Mouse (Mus musculus): ENCODE measurements at regions not wholly inside any gene's neighbourhood (a gene's known extent, or its start where the extent isn't known, plus 50 kb on each side); places are given as distances from the start of the nearest gene placed in this dataset.
A peak's percentile ranks its signal among the peaks of the same experiment; 100 is the strongest.
"Not testable (repeated sequence)": the region's sequence is repeated elsewhere in the genome, so short reads cannot be mapped to it uniquely, and the experiment has no call there.

GRCm38 (mm10) chr12:80055894-80056293 lies 56.9 kb downstream of the Zfp36l1 start:
- not testable (repeated sequence) for H3K36me3 ChIP-seq (ENCODE audit: control insufficient read depth, insufficient read depth, low read length); H3K4me3 ChIP-seq (ENCODE audit: low read depth, low read length); H3K4me2 ChIP-seq (replicated peaks; ENCODE audit: low read depth); H3K9ac ChIP-seq (ENCODE audit: low read length); H3K27me3 ChIP-seq (ENCODE audit: control insufficient read depth, insufficient read depth, low read length); DNase-seq (ENCODE audit: low spot score); H3K4me1 ChIP-seq (replicated peaks; ENCODE audit: control insufficient read depth, insufficient read depth); H3K9me3 ChIP-seq (ENCODE audit: control insufficient read depth, low read length); H3K27ac ChIP-seq (replicated peaks); ATAC-seq (ENCODE audit: low FRiP score, low TSS enrichment)
- 98% methylated on average over 1 of the region's 1 CpGs for WGBS

- Histone ChIP-seq H3K9ac (ENCODE audit: low read length) (no peak overlapping the region), H3K4me2 (replicated peaks; ENCODE audit: low read depth) (no peak overlapping the region), H3K27me3 (ENCODE audit: control insufficient read depth, insufficient read depth, low read length) (no peaks in the 10 kb centered on the region), H3K9me3 (ENCODE audit: control insufficient read depth, low read length) (no peaks in the 10 kb centered on the region), H3K4me3 (ENCODE audit: low read depth, low read length) (no peak overlapping the region), H3K27ac (replicated peaks) (peak overlapping the region; percentile 67), H3K36me3 (ENCODE audit: control insufficient read depth, insufficient read depth, low read length) (no peaks in the 10 kb centered on the region), H3K4me1 (replicated peaks; ENCODE audit: control insufficient read depth, insufficient read depth) (0 out of 2 replicates have a peak, but pooled peaks cover 3% of the 10 kb centered on the region)
- no peak for TF ChIP-seq EP300 (optimal IDR thresholded peaks at IDR 0.05)
- TF ChIP-seq CTCF (IDR thresholded peaks at IDR 0.05; ENCODE audit: low read depth): no peak
- DNase-seq (ENCODE audit: low spot score) (no peak), ATAC-seq (ENCODE audit: low FRiP score, low TSS enrichment) (peak; percentile 76)
- WGBS: 48% methylated on average over 2 of the region's 2 CpGs
Observed at GRCm38 (mm10) chr12:80055394-80055793, 57.4 kb downstream of the Zfp36l1 start.

- WGBS: 62% methylated on average over 3 of the region's 3 CpGs
- Histone ChIP-seq H3K9ac (ENCODE audit: low read length) (no peak overlapping the region), H3K27ac (replicated peaks) (peak overlapping the region; percentile 67), H3K36me3 (ENCODE audit: control insufficient read depth, insufficient read depth, low read length) (no peaks in the 10 kb centered on the region), H3K4me1 (replicated peaks; ENCODE audit: control insufficient read depth, insufficient read depth) (0 out of 2 replicates have a peak, but pooled peaks cover 3% of the 10 kb centered on the region), H3K27me3 (ENCODE audit: control insufficient read depth, insufficient read depth, low read length) (no peaks in the 10 kb centered on the region), H3K4me3 (ENCODE audit: low read depth, low read length) (no peak overlapping the region), H3K4me2 (replicated peaks; ENCODE audit: low read depth) (no peak overlapping the region), H3K9me3 (ENCODE audit: control insufficient read depth, low read length) (no peaks in the 10 kb centered on the region)
- ATAC-seq (ENCODE audit: low FRiP score, low TSS enrichment): no peak
- TF ChIP-seq EP300 (optimal IDR thresholded peaks at IDR 0.05): no peak
- TF ChIP-seq CTCF (IDR thresholded peaks at IDR 0.05; ENCODE audit: low read depth): no peak
- DNase-seq (ENCODE audit: low spot score): no peak
Observed at GRCm38 (mm10) chr12:80054655-80055037, 58.2 kb downstream of the Zfp36l1 start.

GRCm38 (mm10) chr12:80053902-80054654 lies 58.7 kb downstream of the Zfp36l1 start:
- Histone ChIP-seq H3K4me2 (replicated peaks; ENCODE audit: low read depth) (no peak overlapping the region), H3K27ac (replicated peaks) (peak overlapping the region; percentile 67; the same call in 1 of the 2 replicates), H3K4me1 (replicated peaks; ENCODE audit: control insufficient read depth, insufficient read depth) (0 out of 2 replicates have a peak, but pooled peaks cover 3% of the 10 kb centered on the region), H3K9ac (ENCODE audit: low read length) (no peak overlapping the region), H3K4me3 (ENCODE audit: low read depth, low read length) (no peak overlapping the region), H3K9me3 (ENCODE audit: control insufficient read depth, low read length) (no peaks in the 10 kb centered on the region), H3K36me3 (ENCODE audit: control insufficient read depth, insufficient read depth, low read length) (no peaks in the 10 kb centered on the region), H3K27me3 (ENCODE audit: control insufficient read depth, insufficient read depth, low read length) (no peaks in the 10 kb centered on the region)
- 73% methylated on average over 9 of the region's 9 CpGs for WGBS
- no peak for DNase-seq (ENCODE audit: low spot score)
- TF ChIP-seq CTCF (IDR thresholded peaks at IDR 0.05; ENCODE audit: low read depth): no peak
- TF ChIP-seq EP300 (optimal IDR thresholded peaks at IDR 0.05): no peak
- ATAC-seq (ENCODE audit: low FRiP score, low TSS enrichment): no peak

- Histone ChIP-seq H3K4me2 (replicated peaks; ENCODE audit: low read depth) (no peak overlapping the region), H3K4me1 (replicated peaks; ENCODE audit: control insufficient read depth, insufficient read depth) (no peaks in the 10 kb centered on the region; the same call in 1 of the 2 replicates), H3K4me3 (ENCODE audit: low read depth, low read length) (no peak overlapping the region), H3K27me3 (ENCODE audit: control insufficient read depth, insufficient read depth, low read length) (no peaks in the 10 kb centered on the region), H3K27ac (replicated peaks) (peak overlapping the region; percentile 63), H3K9ac (ENCODE audit: low read length) (no peak overlapping the region), H3K9me3 (ENCODE audit: control insufficient read depth, low read length) (no peaks in the 10 kb centered on the region), H3K36me3 (ENCODE audit: control insufficient read depth, insufficient read depth, low read length) (no peaks in the 10 kb centered on the region)
- WGBS: 48% methylated on average over 4 of the region's 4 CpGs
- peak; percentile 91 for ATAC-seq (ENCODE audit: low FRiP score, low TSS enrichment)
- no peak for TF ChIP-seq CTCF (IDR thresholded peaks at IDR 0.05; ENCODE audit: low read depth)
- TF ChIP-seq EP300 (optimal IDR thresholded peaks at IDR 0.05): no peak
- DNase-seq (ENCODE audit: low spot score): peak; percentile 81
Observed at GRCm38 (mm10) chr12:80048215-80048979, 64.4 kb downstream of the Zfp36l1 start.

Measured in stomach, postnatal 0 days (tissue).